Mouse (Mus musculus) left cerebral cortex, adult 9 months (tissue): ENCODE results near the gene Fam189a2.

Source experiments
- DNase-seq, 2 experiments: peaks; one replicate each; pipeline ENCODE4 v3.0.0; 2022; ENCODE audit warnings: low spot score in 2 of 2

Fam189a2 gene

DNA sequence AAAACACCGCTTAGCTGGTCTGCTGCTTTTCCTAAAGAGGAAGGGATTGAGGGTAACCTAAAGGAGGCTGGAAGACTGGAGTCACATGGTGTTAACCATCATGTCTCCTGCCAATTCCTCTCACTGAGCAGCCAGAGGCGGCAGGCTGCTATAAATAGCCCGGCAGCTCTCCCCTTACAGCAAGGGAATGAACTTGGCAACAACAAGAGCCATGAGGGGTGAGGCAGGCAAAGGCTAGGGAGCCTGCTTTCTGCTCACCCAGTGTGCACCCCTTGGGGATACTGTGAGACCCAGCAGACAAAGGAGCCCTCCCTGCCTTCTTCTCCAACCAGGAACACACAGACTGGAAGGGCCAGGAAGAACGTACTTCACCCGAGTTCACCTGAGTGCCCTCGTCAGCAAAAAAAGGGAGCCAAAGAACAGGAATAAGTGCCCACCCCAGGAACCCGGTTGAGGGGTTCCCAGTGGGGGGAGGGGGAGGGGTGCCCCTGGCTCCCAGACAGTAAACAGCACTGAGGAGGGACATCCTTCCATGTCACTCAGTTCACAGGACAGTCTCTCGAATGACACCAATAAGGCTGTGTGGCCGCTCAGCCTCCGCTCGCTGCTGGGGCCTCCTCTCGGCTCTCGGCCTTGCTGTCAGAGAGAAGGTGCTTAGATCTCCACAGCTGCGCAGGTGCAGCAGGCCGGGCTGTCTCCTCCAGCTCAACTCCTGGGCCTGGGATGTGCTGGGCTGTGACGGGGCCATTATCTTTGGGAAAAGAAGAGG, 57.8 kb downstream of the Fam189a2 start:
- no peak for DNase-seq

GRCm38 (mm10) chr19:23971391-23971790, 59.4 kb downstream of the Fam189a2 start:
- DNase-seq, result no peak

- no peak for DNase-seq
These were observed 60.4 kb downstream of the Fam189a2 start for GRCm38 (mm10) chr19:23970374-23970773.

DNA sequence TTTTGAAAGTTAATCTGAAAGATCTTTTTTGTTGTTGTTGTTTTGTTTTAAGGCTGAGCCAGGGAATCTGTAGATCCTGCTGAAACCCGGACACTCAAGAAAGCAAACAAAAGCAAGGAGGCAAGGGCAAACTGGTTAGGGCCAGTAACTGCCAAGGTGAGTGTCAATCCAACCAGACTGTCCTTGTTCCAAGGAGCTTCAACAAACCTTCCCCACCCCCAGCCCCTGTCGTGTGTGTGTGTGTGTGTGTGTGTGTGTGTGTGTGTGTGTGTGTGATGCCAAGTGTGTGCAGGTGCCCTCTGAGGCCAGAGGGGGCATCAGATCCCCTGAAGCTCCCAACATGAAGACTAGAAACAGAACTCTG, 62.0 kb downstream of the Fam189a2 start:
- no peak for DNase-seq

GRCm38 (mm10) chr19:23968125-23968861, 62.5 kb downstream of the Fam189a2 start:
- no peak for DNase-seq

DNA sequence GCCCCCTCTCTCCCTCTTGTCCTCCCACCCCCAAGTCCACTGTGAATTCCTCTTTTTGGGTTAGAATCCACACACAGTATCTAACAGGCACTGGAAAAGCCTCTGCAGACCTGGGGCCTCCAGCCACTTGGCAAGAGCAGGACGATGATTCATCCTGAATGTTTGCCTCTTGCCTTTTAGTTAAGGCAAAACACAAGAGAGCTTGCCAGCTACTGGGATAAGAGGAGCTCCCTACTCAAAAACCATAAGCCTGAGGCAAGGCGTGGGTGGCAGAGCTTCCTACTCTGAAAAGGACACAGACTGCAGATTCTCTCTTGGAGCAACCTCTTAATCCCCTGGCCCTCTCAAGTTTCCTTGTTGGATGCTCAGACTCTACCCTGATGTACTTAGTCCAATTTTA, 63.7 kb downstream of the Fam189a2 start:
- peak; percentile 38 to 76 for DNase-seq

DNA sequence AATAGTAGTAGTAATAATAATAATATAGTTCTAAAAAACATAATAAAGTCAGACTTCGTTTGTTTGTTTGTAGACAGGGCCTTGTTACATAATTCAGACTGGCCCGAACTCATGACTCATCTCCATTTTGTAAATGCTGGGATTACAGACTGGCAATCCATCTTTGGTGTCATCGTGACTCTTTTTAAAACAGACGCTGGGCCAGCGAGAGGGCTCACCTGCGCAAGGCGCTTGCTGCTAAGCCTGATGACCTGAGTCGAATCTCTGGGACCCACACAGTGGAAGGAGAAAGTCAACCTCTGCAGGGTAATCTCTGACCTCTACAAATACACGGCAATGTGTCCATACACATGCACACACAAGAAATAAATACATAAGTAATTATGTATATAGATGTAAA, 64.4 kb downstream of the Fam189a2 start:
- DNase-seq, result no peak

- no peak for DNase-seq
These were observed 66.4 kb downstream of the Fam189a2 start for GRCm38 (mm10) chr19:23964401-23964910.

DNA sequence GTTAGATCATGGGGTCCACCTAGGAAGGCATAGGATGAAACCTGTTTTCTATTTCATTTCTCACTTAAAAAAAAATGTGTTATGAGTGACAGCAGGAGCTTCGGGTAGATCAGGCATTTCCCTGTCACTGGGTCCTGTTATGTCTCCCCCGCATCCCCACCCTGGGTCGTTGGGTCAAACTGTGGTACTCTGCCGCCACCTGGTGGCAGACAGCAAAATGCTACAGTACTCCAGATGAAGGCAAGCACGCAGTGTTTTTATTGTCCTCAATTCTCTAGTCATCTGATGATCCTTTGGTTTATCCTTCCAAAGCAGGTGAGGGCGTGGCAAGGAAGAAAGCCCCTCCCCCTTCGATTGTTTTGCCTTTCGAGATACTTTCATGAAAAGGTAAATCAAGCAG, 69.3 kb downstream of the Fam189a2 start:
- peak in 1 of 2 experiments; percentile 46 for DNase-seq

DNA sequence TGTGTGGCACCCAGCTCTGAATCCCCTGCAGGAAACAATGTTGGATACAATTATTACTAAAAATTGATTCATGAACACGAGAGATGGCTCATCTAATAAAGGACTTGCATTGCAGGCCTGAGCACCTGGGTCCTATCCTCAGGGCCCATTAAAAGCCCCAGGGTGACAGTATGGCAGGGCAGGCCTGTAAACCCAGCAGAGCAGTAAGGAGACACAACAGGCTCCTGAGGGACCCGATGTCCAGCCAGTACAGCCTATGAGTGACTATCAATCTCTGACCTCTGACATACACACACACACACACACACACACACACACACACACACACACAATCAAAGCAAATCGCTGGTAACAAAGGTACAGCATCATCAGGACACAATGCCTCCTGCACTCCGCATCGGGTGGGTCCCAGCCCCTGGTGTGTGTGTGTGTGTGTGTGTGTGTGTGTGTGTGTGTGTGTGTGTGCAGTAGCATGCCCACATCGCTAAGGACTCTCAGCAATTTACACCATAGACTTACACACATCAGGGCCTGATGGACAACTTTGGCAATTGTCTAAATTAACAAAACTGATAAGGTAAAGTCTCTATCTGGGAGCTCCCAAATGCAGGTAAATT, 69.9 kb downstream of the Fam189a2 start:
- DNase-seq, result no peak

DNA sequence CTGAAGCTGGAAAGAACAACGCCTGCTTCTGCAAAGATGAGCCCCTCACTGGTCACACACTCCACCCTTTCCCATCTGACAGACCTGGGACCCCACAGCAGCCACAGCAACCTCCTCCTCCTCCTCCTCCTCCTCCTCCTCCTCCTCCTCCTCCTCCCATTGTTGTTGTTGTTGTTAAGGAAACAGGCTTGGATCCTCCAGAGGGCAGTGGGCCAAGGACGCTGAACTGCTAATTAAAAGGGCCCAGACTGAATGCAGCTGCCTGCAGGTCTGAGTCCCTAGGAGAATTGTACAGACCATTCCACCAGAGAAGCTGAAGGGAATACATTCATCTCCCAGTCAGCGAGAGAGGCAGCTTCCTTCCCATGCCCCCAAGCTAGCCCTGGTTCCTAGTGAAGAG, 70.5 kb downstream of the Fam189a2 start:
- DNase-seq, result no peak

DNA sequence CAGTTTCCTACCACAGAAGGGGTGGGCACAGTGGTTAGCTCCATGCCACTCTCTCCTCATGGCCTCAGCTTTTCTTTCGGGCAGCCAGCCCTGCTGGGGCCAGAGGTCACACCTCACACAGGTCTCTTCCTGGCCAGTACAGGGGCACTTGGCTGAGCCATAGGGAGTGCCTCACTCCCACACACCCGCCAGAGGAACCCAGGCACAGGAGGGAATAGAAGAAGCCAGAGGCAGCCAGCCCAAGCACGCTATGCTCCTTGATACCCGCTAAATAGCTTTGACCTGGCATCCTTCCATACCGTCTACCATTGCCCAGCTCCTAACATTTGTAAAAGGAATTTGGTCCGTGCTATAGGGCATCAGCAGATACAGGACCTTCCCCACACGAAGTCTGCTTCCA, 70.9 kb downstream of the Fam189a2 start:
- DNase-seq, result no peak

DNA sequence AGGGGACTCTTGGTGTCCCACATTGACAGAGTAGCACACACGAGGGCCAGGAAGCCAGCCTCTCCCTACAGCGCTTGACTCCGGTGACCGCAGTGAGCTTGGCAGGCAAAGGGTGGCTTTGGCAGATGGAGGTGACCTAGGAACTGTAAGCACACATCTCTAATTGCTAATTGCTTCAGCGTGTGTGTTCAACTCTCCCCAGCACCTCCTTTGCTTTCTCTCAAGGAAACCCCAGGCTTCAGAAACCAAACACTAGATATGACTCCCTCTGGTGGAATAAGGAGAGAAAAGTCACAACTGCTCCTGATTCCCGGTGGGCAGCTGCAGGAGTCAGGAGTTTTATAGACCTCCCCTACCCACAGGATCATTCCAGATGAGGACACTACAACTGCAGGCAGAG, 71.9 kb downstream of the Fam189a2 start:
- no peak for DNase-seq

DNA sequence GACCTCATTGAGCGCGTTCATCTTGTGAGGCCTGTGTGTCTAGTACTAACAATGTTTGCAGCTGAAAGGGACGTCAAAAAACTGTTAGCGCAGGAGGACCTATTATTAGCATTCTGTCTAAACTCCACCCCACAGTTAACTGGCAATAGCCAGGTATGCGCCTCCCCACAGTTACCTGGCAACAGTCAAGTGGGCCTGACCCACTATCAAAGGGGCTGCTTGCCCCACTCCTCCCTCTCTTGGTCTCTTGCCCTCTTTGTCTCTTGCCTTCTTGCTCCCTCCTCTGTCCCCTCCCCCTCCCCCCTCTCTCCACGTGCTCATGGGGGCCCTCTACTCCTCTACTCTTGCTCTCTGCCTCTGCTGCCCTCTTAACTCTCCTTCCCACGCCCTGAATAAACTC, 73.3 kb downstream of the Fam189a2 start:
- DNase-seq, result no peak

DNA sequence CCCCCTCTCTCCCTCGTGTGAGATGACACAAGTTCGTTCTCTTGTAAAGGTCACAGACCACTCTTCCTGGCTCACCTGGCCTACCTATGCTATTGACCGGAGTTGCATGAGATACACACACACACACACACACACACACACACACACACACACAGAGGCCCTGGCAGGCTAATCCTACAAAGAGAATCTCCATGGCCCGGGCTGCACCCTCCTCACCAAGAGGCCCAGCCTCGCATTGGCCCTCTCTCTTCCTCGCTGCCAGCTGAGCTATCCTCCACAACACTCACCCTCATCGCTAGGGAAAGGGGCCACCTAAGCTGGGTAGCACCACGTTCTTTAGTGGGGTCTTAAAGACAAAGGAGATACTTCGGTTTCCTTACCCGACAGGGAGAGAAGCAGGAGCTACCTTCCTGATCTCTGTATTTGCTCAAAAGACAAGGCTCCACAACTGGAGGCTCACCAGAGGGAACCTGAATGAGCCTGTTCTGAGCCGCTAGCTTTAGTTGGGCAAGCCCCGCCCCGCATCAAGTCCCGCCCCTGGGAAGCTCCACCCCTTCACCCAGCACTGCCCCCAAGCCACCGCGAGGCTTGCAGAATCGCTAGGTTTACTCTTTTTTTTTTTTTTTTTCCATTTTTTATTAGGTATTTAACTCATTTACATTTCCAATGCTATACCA, 74.4 kb downstream of the Fam189a2 start:
- no peak for DNase-seq

GRCm38 (mm10) chr19:23955461-23955860, 75.4 kb downstream of the Fam189a2 start:
- DNase-seq, result no peak

DNA sequence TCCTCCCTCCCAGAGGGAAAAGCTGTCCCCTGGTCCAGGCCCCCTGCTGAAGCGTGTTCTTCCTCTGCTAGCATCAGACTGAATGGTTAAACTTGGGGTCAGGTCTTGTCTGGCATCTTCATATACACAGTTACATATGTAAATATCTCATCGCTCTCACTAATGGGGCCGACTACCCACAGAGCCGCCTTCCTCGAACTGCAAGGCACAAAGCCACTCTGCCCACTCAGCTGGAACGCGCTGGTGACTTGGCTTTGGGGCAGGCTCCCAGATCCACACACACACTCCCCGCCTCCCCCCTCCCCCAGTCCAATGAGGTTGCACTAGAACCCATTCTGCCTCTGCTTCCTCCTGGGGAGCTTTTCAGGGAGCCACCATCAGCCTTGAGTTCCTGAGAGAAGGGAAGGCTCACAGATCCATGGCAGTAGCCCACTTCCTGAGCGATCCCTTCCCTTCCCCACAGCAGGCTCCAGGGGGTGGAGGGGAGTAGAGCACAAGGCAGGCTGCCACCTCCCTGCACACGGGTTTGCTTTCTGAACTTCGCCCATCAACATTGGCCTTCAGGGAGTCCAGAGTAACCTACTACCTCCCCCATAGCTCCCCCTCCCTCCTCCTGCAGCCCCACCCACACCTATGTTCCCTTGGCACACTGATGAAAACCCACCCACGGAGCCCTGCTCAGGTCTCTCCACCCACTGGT, 82.4 kb downstream of the Fam189a2 start:
- DNase-seq, result no peak

GRCm38 (mm10) chr19:23947871-23948270, 82.9 kb downstream of the Fam189a2 start:
- no peak for DNase-seq

- DNase-seq, result no peak
These were observed 84.1 kb downstream of the Fam189a2 start for GRCm38 (mm10) chr19:23946751-23947150.

- DNase-seq, result no peak
These were observed 84.7 kb downstream of the Fam189a2 start for GRCm38 (mm10) chr19:23946026-23946685.

- DNase-seq, result no peak
These were observed 87.9 kb downstream of the Fam189a2 start for GRCm38 (mm10) chr19:23942886-23943285.
